Mouse (Mus musculus): ENCODE data around the gene Dgki. TPM values are rescaled to one million over a fixed set of nuclear protein-coding genes. Genes with fewer than 3 reads are reported as not detected.
A peak's percentile ranks its signal among the peaks of the same experiment; 100 is the strongest.

The Dgki gene
- polyA plus RNA-seq, 1 experiment from 2014 or later: 7.1 TPM

DNA sequence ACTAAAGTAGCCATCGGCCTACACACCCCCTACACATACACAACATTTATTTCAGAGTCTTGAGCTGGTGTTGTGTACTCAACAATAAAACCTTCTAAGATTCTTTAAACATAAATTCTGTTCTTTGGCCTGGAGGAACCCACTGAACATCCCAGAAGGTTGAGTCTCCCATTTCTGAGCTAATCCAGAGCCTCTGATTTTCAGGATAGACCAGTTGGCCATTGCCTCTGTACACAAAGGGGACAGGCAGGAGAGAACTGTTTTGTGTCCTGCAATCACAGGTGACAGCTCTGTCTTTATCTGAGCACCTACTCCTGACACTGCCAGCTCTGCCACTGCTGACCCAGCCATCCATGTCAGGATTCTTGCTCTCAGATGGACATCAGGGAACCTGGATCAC is 8.8 kb downstream of the Dgki start:
- Histone ChIP-seq H3K4me2 (no peak overlapping the region), H3K4me1 (peaks cover 14% of the 10 kb centered on the region), H3K9ac (replicated peaks) (no peak overlapping the region), H3K4me3 (replicated peaks) (no peak overlapping the region), H3K27me3 (replicated peaks) (no peaks in the 10 kb centered on the region), H3K9me3 (replicated peaks) (no peaks in the 10 kb centered on the region), H3K27ac (replicated peaks) (no peak overlapping the region), H3K36me3 (peaks cover 4% of the 10 kb centered on the region; the same call in 1 of the 2 replicates)
- 97% methylated on average over 1 of the region's 1 CpGs for WGBS
- no peak for ATAC-seq (ENCODE audit: low FRiP score)

DNA sequence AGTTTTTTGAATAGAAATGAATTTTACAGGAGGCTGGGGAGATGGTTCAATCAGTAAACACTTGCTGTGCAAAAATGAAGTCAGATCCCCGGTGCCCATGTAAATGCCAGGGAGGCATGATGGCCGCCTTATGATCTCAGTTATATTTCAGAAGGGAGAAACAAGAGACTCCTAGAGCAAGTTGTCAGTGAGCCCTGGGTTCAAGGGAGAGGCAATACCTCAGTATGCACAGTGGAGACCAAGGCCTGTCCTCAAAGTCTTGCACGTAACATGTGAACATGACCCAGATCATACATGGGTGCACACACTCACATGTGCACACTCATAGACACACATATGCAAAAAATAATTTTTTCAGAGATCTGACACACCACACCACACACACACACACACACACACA is 9.3 kb downstream of the Dgki start:
- peaks cover 8% of the 10 kb centered on the region; the same call in 1 of the 2 replicates for H3K36me3 ChIP-seq
- no peak overlapping the region for H3K4me2 ChIP-seq
- no peaks in the 10 kb centered on the region for H3K27me3 ChIP-seq (replicated peaks)
- 95% methylated on average over 3 of the region's 3 CpGs for WGBS
- no peaks in the 10 kb centered on the region for H3K9me3 ChIP-seq (replicated peaks)
- ATAC-seq (ENCODE audit: low FRiP score): no peak
- no peak overlapping the region for H3K27ac ChIP-seq (replicated peaks)
- H3K4me3 ChIP-seq (replicated peaks): no peak overlapping the region
- no peak overlapping the region for H3K9ac ChIP-seq (replicated peaks)
- peaks cover 10% of the 10 kb centered on the region for H3K4me1 ChIP-seq

DNA sequence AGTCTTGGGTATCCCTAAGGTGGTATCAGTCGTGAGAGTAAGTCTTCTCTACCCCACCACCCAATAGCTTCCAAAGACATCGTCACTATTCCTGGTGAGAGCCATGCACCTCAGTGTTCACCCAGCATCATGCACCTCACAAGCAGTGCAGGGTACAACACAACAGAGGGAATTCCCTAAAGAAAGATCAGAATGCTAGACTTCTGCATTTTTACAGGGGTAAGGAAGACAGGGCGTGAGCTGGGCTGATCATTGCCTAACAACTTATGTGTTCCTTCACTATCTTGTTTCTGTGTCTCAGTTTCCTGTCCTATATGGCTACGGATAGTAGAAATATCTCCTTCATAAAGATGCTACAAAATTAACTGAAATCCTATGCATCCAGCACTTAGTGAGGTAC is 13.8 kb downstream of the Dgki start:
- Histone ChIP-seq H3K9ac (replicated peaks) (no peak overlapping the region), H3K4me1 (no peaks in the 10 kb centered on the region), H3K27me3 (replicated peaks) (no peaks in the 10 kb centered on the region), H3K4me2 (no peak overlapping the region), H3K36me3 (peaks cover 8% of the 10 kb centered on the region; the same call in 1 of the 2 replicates), H3K27ac (replicated peaks) (no peak overlapping the region), H3K9me3 (replicated peaks) (no peaks in the 10 kb centered on the region), H3K4me3 (replicated peaks) (no peak overlapping the region)
- 93% methylated on average over 4 of the region's 4 CpGs for WGBS
- no peak for ATAC-seq (ENCODE audit: low FRiP score)

DNA sequence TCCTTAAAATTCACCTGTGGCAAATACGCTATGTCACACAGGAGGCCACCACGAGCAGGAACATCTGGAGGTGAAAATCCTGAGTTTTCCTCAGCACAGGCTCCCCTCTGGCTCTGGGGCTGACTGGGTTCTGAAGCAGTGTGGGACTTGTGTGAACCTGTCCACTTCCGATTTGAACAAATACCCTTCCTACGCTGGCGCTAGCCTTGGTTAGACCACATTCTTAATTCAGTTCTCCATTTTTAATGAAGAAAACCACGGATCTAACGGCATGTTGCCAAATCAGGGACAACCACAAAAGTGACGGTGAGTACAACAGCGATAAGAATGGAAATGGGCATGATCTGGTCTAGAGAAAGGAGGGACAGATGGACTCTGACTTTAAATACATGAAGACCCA is 15.1 kb downstream of the Dgki start:
- WGBS: 96% methylated on average over 9 of the region's 9 CpGs

DNA sequence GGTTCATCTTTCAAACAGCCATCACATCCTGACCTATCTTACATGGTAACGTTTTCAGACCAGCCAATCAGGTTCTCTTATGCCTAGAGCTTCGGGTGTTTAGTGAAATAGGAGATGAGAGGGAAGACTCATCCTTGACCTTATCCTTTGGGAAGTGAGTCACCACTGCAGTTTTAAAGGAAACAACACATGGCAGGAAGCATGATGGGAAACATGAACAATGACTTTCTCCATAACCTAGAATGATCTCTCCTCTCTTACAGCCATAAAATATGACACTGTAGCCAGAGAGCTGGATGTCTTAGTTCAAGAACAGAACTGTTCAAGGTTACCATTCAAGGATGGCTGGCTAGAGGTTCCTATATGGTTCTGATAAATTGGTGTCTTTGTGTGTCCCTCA is 16.6 kb downstream of the Dgki start:
- H3K36me3 ChIP-seq: peaks cover 5% of the 10 kb centered on the region; the same call in 1 of the 2 replicates
- H3K27ac ChIP-seq (replicated peaks): no peak overlapping the region
- 84% methylated on average over 2 of the region's 2 CpGs for WGBS
- H3K4me3 ChIP-seq (replicated peaks): no peak overlapping the region
- no peaks in the 10 kb centered on the region for H3K9me3 ChIP-seq (replicated peaks)
- no peaks in the 10 kb centered on the region for H3K27me3 ChIP-seq (replicated peaks)
- H3K4me1 ChIP-seq: no peaks in the 10 kb centered on the region
- no peak for ATAC-seq (ENCODE audit: low FRiP score)
- no peak overlapping the region for H3K4me2 ChIP-seq
- H3K9ac ChIP-seq (replicated peaks): no peak overlapping the region

More for the DNA sequence above, 15.1 kb downstream of the Dgki start:
- Histone ChIP-seq H3K4me1 (no peaks in the 10 kb centered on the region), H3K36me3 (peaks cover 8% of the 10 kb centered on the region; the same call in 1 of the 2 replicates), H3K9ac (replicated peaks) (no peak overlapping the region), H3K9me3 (replicated peaks) (no peaks in the 10 kb centered on the region), H3K27ac (replicated peaks) (no peak overlapping the region), H3K4me3 (replicated peaks) (no peak overlapping the region), H3K4me2 (no peak overlapping the region), H3K27me3 (replicated peaks) (no peaks in the 10 kb centered on the region)
- no peak for ATAC-seq (ENCODE audit: low FRiP score)

DNA sequence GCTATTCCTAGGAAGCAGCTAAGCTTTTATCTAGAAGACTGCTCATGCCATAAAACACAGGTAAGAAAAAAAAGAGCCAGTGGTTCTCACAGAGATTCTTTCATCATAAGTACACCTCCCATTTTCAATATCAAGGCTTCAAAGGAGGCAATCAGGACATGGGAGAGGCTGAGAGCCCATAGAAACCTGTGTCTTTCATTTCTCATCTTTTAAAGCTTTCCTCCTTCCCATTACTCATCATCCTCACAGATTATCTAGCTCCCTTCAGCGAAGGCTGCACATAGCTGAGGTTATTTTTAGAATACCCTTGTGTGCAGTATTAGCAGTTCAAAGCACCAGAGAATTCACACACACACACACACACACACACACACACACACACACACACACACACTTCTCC is 17.3 kb downstream of the Dgki start:
- no peak overlapping the region for H3K9ac ChIP-seq (replicated peaks)
- H3K4me2 ChIP-seq: no peak overlapping the region
- H3K4me1 ChIP-seq: no peaks in the 10 kb centered on the region
- no peaks in the 10 kb centered on the region for H3K9me3 ChIP-seq (replicated peaks)
- 50% methylated on average over 1 of the region's 1 CpGs for WGBS
- no peak overlapping the region for H3K27ac ChIP-seq (replicated peaks)
- H3K4me3 ChIP-seq (replicated peaks): no peak overlapping the region
- no peaks in the 10 kb centered on the region for H3K27me3 ChIP-seq (replicated peaks)
- H3K36me3 ChIP-seq: peaks cover 5% of the 10 kb centered on the region; the same call in 1 of the 2 replicates
- no peak for ATAC-seq (ENCODE audit: low FRiP score)

DNA sequence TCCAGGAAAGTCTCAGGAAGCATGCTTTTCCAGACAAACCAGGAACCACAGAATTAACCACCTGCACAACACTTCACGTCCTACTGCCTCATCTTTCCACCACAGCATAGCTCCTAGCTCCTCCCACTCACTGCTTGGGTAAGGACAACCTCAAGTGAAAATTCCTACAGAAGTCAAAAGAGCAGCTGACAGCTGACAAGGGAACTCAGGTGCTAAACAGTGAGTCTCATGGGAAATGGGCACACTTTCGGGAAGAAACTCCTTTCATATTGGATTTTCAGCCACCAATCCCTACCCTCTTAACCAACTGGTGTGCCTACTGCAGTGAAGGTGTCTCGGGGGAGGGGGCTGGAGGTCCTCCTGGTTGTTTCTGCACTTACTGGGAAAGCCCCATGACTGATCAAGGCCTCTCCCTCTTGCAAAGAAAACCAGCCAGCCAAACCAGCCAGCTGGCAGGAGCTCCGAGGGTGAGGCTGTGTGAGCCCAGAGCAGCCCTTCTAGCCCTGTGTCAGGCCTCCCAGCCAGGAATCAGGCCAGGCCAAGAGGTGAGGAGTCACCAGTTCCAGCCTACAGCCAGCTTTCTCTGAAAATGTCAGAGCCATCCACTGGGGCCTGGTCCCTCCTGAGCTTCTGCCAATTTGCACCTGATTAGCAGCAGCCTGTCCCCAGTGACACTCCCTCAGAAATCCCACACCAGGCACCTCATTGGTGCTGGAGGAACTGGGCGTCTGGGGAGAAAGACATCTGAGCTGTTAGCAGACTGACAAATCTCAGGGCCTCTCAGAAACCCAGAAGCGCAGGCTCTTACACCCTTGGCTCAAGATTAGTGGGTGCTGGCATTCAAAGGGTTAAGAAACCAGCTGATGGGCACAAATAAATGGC is 22.9 kb downstream of the Dgki start:
- no peak for ATAC-seq (ENCODE audit: low FRiP score)
- Histone ChIP-seq H3K9ac (replicated peaks) (no peak overlapping the region), H3K4me1 (peaks cover 8% of the 10 kb centered on the region), H3K4me2 (no peak overlapping the region), H3K27me3 (replicated peaks) (no peaks in the 10 kb centered on the region), H3K36me3 (no peaks in the 10 kb centered on the region), H3K4me3 (replicated peaks) (no peak overlapping the region), H3K27ac (replicated peaks) (0 out of 2 replicates have a peak overlapping the region, but pooled peaks have one; percentile 23), H3K9me3 (replicated peaks) (no peaks in the 10 kb centered on the region)
- WGBS: 64% methylated on average over 6 of the region's 6 CpGs

DNA sequence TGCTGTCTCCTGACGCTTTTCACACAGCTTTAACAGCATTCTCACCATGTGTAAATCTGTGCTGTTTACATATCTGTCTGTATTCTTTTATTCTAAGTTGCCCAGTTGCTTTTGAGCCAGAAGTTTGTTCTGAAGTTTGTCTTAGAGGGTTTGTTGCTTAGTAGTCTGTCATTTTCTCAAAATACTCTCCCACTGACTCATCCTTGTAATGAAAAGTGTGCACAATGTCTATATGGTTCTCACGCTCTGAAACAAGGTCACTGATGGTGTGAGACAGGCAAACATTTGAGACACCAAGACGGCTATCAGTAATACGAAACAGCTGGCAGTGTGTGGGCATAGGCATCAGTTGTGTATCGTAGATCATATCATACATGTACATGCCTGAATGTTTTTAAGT is 23.8 kb downstream of the Dgki start:
- Histone ChIP-seq H3K4me2 (no peak overlapping the region), H3K9ac (replicated peaks) (no peak overlapping the region), H3K4me3 (replicated peaks) (no peak overlapping the region), H3K27me3 (replicated peaks) (no peaks in the 10 kb centered on the region), H3K4me1 (peaks cover 8% of the 10 kb centered on the region), H3K27ac (replicated peaks) (no peak overlapping the region), H3K36me3 (no peaks in the 10 kb centered on the region), H3K9me3 (replicated peaks) (no peaks in the 10 kb centered on the region)
- ATAC-seq (ENCODE audit: low FRiP score): no peak
- 85% methylated on average over 5 of the region's 5 CpGs for WGBS

DNA sequence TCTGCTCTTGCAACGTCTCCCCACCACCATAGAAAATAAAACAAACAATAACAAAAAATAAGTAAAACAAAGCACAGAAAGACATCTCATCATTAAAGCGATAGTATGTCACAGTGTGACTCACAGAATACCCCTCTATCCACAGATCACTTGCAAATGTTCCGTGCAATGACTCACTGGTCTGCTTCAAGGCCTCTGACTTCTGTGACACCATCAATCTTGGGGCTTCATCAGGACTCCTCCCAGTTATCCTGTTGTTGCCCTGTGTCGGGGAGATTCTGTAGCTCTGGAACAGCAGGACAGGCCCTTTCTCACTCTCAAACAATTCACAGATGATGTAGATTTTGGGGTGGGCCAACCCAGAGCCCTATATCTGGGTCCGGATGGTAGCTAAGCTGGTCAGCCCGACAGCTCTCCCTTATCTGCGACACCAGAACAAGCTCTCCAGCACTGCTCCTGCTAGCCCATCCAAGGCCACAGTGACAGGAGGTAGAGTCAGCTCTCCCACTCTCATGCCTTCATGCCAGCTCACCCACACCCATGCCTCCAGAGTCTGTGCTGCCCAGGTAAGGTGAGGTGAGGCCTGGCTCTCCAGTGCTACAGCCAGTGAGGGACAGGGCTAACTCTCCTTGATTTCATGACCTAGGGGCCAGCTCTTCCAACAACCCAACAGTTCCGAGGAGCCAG is 28.9 kb downstream of the Dgki start:
- Histone ChIP-seq H3K4me1 (no peaks in the 10 kb centered on the region), H3K27me3 (replicated peaks) (no peaks in the 10 kb centered on the region), H3K9ac (replicated peaks) (no peak overlapping the region), H3K4me3 (replicated peaks) (no peak overlapping the region), H3K27ac (replicated peaks) (no peak overlapping the region), H3K9me3 (replicated peaks) (no peaks in the 10 kb centered on the region), H3K4me2 (no peak overlapping the region), H3K36me3 (peaks cover 3% of the 10 kb centered on the region; the same call in 1 of the 2 replicates)
- no peak for ATAC-seq (ENCODE audit: low FRiP score)
- WGBS: 78% methylated on average over 8 of the region's 8 CpGs

DNA sequence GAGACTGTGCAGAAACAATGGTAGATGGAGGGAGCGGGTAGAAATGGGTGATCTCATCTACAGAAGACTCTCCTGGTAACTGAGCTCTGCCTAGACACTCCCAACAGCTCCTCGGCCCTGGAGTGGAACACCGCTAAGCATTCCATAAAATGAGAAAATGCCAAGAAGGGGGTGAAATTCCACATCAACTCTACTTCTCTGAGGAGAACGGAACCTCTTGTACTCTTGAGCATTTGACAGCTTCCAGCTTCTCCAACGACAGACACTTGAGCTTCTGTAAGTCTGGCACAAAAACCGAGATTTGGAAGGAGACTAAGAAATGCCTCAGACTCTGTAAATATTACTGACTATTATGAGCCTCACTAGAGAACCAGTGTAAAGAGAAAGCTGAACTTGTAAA is 31.4 kb downstream of the Dgki start:
- Histone ChIP-seq H3K27ac (replicated peaks) (no peak overlapping the region; the same call in 1 of the 2 replicates), H3K4me2 (no peak overlapping the region), H3K36me3 (peaks cover 5% of the 10 kb centered on the region; the same call in 1 of the 2 replicates), H3K4me3 (replicated peaks) (no peak overlapping the region), H3K4me1 (0 out of 2 replicates have a peak, but pooled peaks cover 2% of the 10 kb centered on the region), H3K9me3 (replicated peaks) (no peaks in the 10 kb centered on the region), H3K9ac (replicated peaks) (no peak overlapping the region), H3K27me3 (replicated peaks) (no peaks in the 10 kb centered on the region)
- no peak for ATAC-seq (ENCODE audit: low FRiP score)
- 84% methylated on average over 6 of the region's 6 CpGs for WGBS

DNA sequence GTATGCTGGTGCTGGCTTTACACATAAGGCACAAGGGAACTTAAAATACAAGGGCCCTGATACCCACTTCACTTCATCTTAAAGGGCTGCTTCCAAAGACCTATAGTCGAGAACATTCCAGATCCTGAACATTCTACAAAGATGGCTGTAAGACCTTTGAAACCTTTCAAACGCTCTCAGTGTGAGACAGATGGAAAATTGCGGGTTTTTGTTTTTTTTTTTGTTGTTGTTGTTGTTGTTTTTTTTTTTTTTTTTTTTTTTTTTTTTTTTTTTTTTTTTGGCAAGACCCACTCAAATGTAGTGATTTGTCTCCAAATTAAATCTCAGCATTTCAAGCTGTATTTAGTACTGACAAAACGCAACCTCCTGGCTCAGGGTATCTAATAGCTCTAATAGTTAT is 32.0 kb downstream of the Dgki start:
- Histone ChIP-seq H3K27ac (replicated peaks) (no peak overlapping the region), H3K4me2 (no peak overlapping the region), H3K27me3 (replicated peaks) (no peaks in the 10 kb centered on the region), H3K4me3 (replicated peaks) (no peak overlapping the region), H3K9ac (replicated peaks) (no peak overlapping the region), H3K9me3 (replicated peaks) (no peaks in the 10 kb centered on the region), H3K4me1 (peaks cover 7% of the 10 kb centered on the region; the same call in 1 of the 2 replicates), H3K36me3 (peaks cover 5% of the 10 kb centered on the region; the same call in 1 of the 2 replicates)
- WGBS: 92% methylated on average over 4 of the region's 4 CpGs
- ATAC-seq (ENCODE audit: low FRiP score): no peak

DNA sequence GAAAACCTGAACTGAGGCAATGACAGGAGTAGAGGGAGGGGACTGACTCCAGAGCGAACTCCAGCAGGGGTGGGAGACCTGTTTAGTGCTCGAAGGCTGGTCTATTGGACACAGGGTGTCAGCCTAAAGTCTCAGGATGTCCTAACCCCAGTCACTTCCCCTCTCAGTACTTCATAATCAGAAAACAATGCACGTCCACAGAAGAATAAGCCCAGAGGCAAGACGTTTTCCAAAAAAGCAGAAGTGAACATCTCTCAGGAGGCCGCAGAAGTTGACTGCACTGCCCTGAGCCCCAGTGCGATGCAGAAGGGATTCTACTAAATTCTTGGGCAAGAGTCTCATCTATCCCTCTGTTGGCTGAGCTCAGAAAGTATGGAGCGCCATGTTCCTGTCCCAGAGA is 37.5 kb downstream of the Dgki start:
- ATAC-seq (ENCODE audit: low FRiP score): no peak
- 85% methylated on average over 7 of the region's 7 CpGs for WGBS
- peaks cover 5% of the 10 kb centered on the region; the same call in 1 of the 2 replicates for H3K36me3 ChIP-seq

More for the DNA sequence above, 37.5 kb downstream of the Dgki start:
- H3K27ac ChIP-seq (replicated peaks): no peak overlapping the region
- H3K4me3 ChIP-seq (replicated peaks): no peak overlapping the region
- H3K4me1 ChIP-seq: peaks cover 10% of the 10 kb centered on the region; the same call in 1 of the 2 replicates
- no peaks in the 10 kb centered on the region for H3K27me3 ChIP-seq (replicated peaks)
- no peaks in the 10 kb centered on the region for H3K9me3 ChIP-seq (replicated peaks)
- H3K4me2 ChIP-seq: no peak overlapping the region
- no peak overlapping the region for H3K9ac ChIP-seq (replicated peaks)

Measured in neural tube, embryonic 15.5 days (tissue).